Mouse (Mus musculus) small intestine, adult 10 weeks (tissue): Measurements from ENCODE around the gene Fbh1. TPM values are rescaled to one million over a fixed set of nuclear protein-coding genes. Genes with fewer than 3 reads are reported as not detected.

ENCODE experiments used
- polyA plus RNA-seq: library from polyadenylated mRNA; stranded (reverse); fragments of 350-450 nt; fragmentation: Illumina TruSeq; extraction: RNeasy Lipid Tissue Mini Kit (QIAGEN cat#74804); gene quantifications from one replicate; pipeline ENCODE4 v1.2.3, GENCODE M21; 2014; ENCODE audit warnings: low replicate concordance

The Fbh1 gene
- polyA plus RNA-seq, result 66.4 TPM

DNA sequence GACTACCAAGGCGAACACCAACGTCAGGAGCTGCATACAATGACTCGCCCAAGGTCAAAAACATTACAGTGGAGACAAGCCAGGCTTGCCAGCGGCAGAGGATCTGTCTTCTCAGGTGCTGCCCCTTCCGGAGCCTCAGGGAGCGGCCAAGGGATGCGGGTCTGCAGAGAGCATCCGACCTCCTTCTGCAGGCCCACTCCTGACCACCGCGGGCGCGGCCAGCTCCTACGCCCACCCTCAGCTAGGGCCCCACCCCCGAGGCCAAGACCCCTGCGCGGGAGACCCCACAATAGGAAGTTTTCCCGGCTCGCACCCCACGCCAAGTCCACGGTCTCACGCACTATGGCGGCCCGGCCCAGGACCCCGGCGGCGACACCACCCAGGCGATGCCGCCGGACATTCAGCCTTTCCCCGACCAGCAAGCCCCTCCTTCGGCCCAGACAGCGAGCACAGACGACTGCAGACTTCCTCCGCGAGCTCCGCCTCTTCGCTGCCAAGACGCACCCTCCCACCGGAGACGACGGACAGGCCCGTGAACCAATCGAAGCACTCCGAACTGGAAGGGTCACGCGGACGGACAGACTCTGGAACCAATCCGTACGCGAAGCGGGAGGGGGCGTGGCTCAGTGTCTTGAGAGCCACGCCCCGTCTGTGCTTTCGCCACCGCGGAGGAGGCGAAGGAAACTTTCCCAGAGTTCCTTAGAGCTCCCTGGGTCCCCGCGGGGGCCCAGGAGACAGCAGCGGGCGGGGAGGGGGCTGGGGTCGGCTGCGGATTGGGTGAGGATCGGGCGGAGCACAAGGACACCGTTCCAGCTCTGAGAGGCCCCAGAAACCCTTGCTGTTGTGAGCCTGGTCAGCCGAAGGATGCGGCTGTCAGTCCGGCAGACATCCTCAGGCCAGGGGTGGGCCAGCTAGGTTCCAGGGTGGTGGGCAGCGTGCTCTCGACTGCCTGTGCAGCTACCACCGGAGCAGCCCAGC is at the start of gene Fbh1, which contains the start of gene Ankrd16:
Gene Fbh1 (minus strand): TSS at position 492 of the 978 bp plus-strand sequence.
Gene Ankrd16 (plus strand): TSS at position 786 of the 978 bp plus-strand sequence.

DNA sequence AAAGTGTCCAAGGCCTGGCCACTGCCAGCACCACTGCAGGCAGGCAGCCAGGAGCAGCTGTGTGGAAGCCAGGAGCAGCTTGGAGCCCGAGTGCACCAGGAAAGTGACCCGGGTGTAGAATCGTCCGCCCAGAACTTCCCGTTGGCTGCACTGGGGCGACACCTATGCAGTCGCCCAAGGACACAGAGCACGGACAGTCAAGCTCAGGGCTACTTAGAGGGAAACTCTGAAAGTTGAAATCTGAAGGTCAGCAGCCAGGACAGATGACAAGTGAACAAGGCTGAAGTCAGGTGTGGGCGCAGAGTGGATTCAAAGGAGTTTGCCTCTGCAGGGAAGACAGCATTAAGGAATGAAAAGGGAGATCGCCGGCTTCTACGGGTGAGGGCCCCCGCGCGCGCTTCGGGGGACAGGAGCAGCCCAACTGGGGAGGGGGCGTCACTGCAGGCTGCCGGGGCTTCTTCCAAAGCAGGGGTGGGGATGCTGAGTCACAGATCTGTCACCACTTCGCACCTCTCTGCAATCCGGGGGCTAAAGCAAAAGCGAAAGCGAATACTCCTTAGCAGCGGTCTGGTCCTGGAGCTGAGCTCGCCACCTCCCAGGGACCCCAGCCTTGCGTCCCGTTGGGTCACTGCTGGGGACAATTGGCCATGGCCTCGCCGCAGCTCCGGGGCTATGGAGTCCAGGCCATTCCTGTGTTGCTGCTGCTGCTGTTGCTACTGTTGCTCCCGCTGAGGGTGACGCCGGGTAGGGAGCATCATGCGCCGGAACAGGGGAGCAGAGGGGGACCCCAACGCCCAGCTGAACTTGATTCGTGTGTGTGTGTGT is 72.0 kb downstream of the Fbh1 start, which contains the start of gene Il15ra:
Gene Il15ra (plus strand): TSS at position 90 of the 825 bp plus-strand sequence.

Other genes with a start within 250 kb of the Fbh1 start
- gene Pfkfb3, start 223.5 kb downstream of the Fbh1 start, polyA plus RNA-seq, result 24.0 TPM
- 165 TPM for gene Rbm17, start 173.4 kb downstream of the Fbh1 start, polyA plus RNA-seq
- not detected for gene Gm17490, start 151.3 kb downstream of the Fbh1 start, polyA plus RNA-seq
- gene Il2ra, start 134.8 kb downstream of the Fbh1 start, polyA plus RNA-seq, result 0.52 TPM
- 22.3 TPM for gene Il15ra, start 72.3 kb downstream of the Fbh1 start, polyA plus RNA-seq
- 19.3 TPM for gene Ankrd16, start 294 bp upstream of the Fbh1 start, polyA plus RNA-seq